Mouse (Mus musculus) midbrain, embryonic 15.5 days (tissue): ENCODE measurements around the gene Olfr1084. TPM values are rescaled to one million over a fixed set of nuclear protein-coding genes. Genes with fewer than 3 reads are reported as not detected.
"Not testable (repeated sequence)": the region's sequence is repeated elsewhere in the genome, so short reads cannot be mapped to it uniquely, and the experiment has no call there.

Source experiments
- ATAC-seq: fragments of 200-750 bp; cut with Nextera tagmentation; replicated peaks from 2 replicates; pipeline ENCODE4 v1.8.0; 2017; ENCODE audit warnings: moderate TSS enrichment
- H3K27ac ChIP-seq: fragments of 300-500 bp; sonication (generic); 2 replicates; pipeline ENCODE4 v1.5.1; 2015; ENCODE audit warnings: mild to moderate bottlenecking, inconsistent platforms
- H3K27me3 ChIP-seq: fragments of 300-500 bp; sonication (generic); replicated peaks from 2 replicates; pipeline ENCODE4 v1.6.1; 2015; ENCODE audit warnings: inconsistent platforms
- H3K36me3 ChIP-seq: fragments of 300-500 bp; sonication (generic); replicated peaks from 2 replicates; pipeline ENCODE4 v1.6.1; 2015; ENCODE audit warnings: inconsistent platforms
- H3K4me1 ChIP-seq: fragments of 300-500 bp; sonication (generic); 2 replicates; pipeline ENCODE4 v1.6.1; 2015; ENCODE audit warnings: inconsistent platforms
- H3K4me2 ChIP-seq: fragments of 300-500 bp; sonication (generic); 2 replicates; pipeline ENCODE4 v1.6.1; 2015; ENCODE audit warnings: inconsistent platforms, mild to moderate bottlenecking, moderate library complexity
- H3K4me3 ChIP-seq: fragments of 300-500 bp; sonication (generic); 2 replicates; pipeline ENCODE4 v1.5.1; 2015; ENCODE audit warnings: mild to moderate bottlenecking, inconsistent platforms
- H3K9ac ChIP-seq: fragments of 300-500 bp; sonication (generic); 2 replicates; pipeline ENCODE4 v1.6.1; 2015; ENCODE audit warnings: mild to moderate bottlenecking, inconsistent platforms
- H3K9me3 ChIP-seq: fragments of 300-500 bp; sonication (generic); 2 replicates; pipeline ENCODE4 v1.6.1; 2016; ENCODE audit warnings: inconsistent platforms
- WGBS: fragments of 180-500 bp; shearing (Covaris S2); methylation state at CpG from one replicate; pipeline ENCODE4 v1.1.7; 2015; ENCODE audit warnings: mixed read lengths; 5-methylcytosine and 5-hydroxymethylcytosine counted together
- polyA plus RNA-seq: library from polyadenylated mRNA; unstranded; fragments of >200 nt; fragmentation: Nextera tagmentation; extraction: Ambion mirVana; gene quantifications from 2 replicates; pipeline ENCODE4 v1.2.1, GENCODE M21; 2015

Olfr1084 gene
- not detected in 2 replicates for polyA plus RNA-seq

DNA sequence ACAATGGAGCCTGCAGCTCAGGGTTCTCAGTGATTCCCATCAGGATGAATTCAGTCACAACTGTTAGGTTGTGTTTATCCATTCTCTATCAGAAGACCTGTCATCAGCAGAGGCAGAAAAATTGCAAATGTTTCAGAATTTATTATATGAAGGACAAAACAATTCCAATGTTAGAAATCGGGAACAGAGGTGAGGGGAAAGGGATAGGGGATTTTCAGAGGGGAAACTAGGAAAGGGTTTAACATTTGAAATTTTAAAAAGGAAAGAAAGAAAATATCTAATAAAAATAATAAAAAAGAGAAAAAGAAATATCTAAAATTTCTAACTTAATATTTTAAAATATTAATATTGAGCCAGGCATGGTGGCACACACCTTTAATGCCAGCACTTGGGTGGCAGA, at the start of gene Olfr1084:
Olfr1084 (minus strand) TSS at position 101 of the 400 bp plus-strand sequence.
- not testable (repeated sequence) for H3K36me3 ChIP-seq, H3K27ac ChIP-seq, H3K4me3 ChIP-seq, H3K9ac ChIP-seq, H3K27me3 ChIP-seq, H3K9me3 ChIP-seq, H3K4me2 ChIP-seq, H3K4me1 ChIP-seq, ATAC-seq
- WGBS = 91% methylated on average over 1 of the region's 1 CpGs

DNA sequence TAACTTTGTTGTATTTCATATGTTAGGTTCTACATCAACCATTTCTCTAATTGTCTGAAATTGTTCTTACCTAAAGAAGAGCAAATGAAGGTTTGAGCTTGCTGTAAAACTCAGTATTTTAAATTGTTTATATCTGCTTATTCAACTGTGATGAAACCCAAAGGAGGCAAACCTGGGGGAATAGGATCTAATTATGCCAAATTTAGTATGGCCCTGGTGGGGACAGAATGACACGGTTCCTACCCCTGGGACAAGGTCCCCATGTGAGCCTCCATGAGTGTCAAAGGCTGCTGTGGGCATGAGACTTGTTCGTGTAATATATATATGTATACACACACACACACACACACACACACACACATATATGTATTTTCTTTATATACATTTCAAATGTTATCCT, 40.5 kb upstream of the Olfr1084 start, which contains the start of gene Olfr1086:
Olfr1086 (minus strand) TSS at position 101 of the 400 bp plus-strand sequence.
- H3K9me3 ChIP-seq = no peaks in the 10 kb centered on the region
- WGBS = 90% methylated on average over 2 of the region's 2 CpGs
- H3K4me1 ChIP-seq = no peaks in the 10 kb centered on the region
- no peaks in the 10 kb centered on the region for H3K36me3 ChIP-seq
- no peaks in the 10 kb centered on the region for H3K27me3 ChIP-seq
- H3K9ac ChIP-seq = no peak within 1 kb of the TSS
- no peak within 1 kb of the TSS for H3K27ac ChIP-seq
- no peak for ATAC-seq
- H3K4me2 ChIP-seq = no peak within 1 kb of the TSS
- H3K4me3 ChIP-seq = no peak within 1 kb of the TSS

DNA sequence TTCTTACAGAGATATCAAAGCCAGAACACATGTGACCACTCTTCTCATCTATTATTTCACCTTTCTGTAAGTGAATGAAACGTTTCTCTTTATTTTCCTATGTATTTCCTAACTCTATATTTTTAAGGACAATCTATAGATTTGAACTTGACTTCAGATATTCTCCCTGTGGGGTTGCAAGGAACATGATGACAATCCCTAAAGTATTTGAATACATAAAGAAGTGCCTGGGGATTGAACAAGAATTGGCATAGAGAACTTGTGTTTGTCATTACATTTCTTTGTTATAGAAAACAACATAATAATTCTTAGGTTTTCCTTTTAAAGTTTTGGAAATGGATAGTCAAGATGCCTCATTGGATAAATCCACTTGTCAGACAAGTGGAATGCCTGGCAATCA, 22.4 kb upstream of the Olfr1084 start, which contains the start of gene Olfr1085:
Olfr1085 (minus strand) TSS at position 101 of the 400 bp plus-strand sequence.
- H3K9ac ChIP-seq = no peak within 1 kb of the TSS
- H3K4me3 ChIP-seq = no peak within 1 kb of the TSS
- WGBS = 33% methylated on average over 1 of the region's 1 CpGs
- no peak within 1 kb of the TSS for H3K27ac ChIP-seq
- no peaks in the 10 kb centered on the region for H3K9me3 ChIP-seq
- H3K4me1 ChIP-seq = no peaks in the 10 kb centered on the region
- no peak within 1 kb of the TSS for H3K4me2 ChIP-seq
- ATAC-seq = no peak
- H3K27me3 ChIP-seq = no peaks in the 10 kb centered on the region
- H3K36me3 ChIP-seq = no peaks in the 10 kb centered on the region

- not testable (repeated sequence) for H3K27me3 ChIP-seq, H3K4me2 ChIP-seq, H3K4me3 ChIP-seq, H3K9ac ChIP-seq, H3K36me3 ChIP-seq, H3K9me3 ChIP-seq, H3K4me1 ChIP-seq, H3K27ac ChIP-seq, ATAC-seq
- WGBS = 55% methylated on average over 1 of the region's 1 CpGs
These were observed 40.7 kb downstream of the Olfr1084 start, which contains the start of gene Olfr1082 for GRCm38 (mm10) chr2:86598866-86599265. Gene Olfr1082 (minus strand): TSS chr2:86598966.

Other genes with a start within 250 kb of the Olfr1084 start
- gene Olfr1061, start 225.7 kb downstream of the Olfr1084 start, polyA plus RNA-seq = not detected in 2 replicates
- gene Olfr1062, start 213.0 kb downstream of the Olfr1084 start, polyA plus RNA-seq = not detected in 2 replicates
- not detected in 2 replicates for gene Olfr1065, start 189.1 kb downstream of the Olfr1084 start, polyA plus RNA-seq
- gene Olfr1066, start 183.5 kb downstream of the Olfr1084 start, polyA plus RNA-seq = not detected in 2 replicates
- gene Olfr228, start 152.3 kb downstream of the Olfr1084 start, polyA plus RNA-seq = not detected in 2 replicates
- not detected in 2 replicates for gene Olfr1076, start 131.3 kb downstream of the Olfr1084 start, polyA plus RNA-seq
- not detected in 2 replicates for gene Olfr1079, start 97.2 kb downstream of the Olfr1084 start, polyA plus RNA-seq
- gene Olfr1080, start 81.5 kb downstream of the Olfr1084 start, polyA plus RNA-seq = not detected in 2 replicates
- gene Olfr1082, start 40.8 kb downstream of the Olfr1084 start, polyA plus RNA-seq = not detected in 2 replicates
- gene Olfr1085, start 22.3 kb upstream of the Olfr1084 start, polyA plus RNA-seq = not detected in 2 replicates
- not detected in 2 replicates for gene Olfr1086, start 40.4 kb upstream of the Olfr1084 start, polyA plus RNA-seq
- gene Olfr1087, start 58.7 kb upstream of the Olfr1084 start, polyA plus RNA-seq = not detected in 2 replicates
- gene Olfr1089, start 94.0 kb upstream of the Olfr1084 start, polyA plus RNA-seq = not detected in 2 replicates
- gene Olfr1090, start 119.3 kb upstream of the Olfr1084 start, polyA plus RNA-seq = not detected in 2 replicates
- not detected in 2 replicates for gene Olfr1093, start 142.8 kb upstream of the Olfr1084 start, polyA plus RNA-seq
- gene Olfr141, start 170.3 kb upstream of the Olfr1084 start, polyA plus RNA-seq = not detected in 2 replicates
- not detected in 2 replicates for gene Olfr1094, start 184.9 kb upstream of the Olfr1084 start, polyA plus RNA-seq
- not detected in 2 replicates for gene Olfr1095, start 212.0 kb upstream of the Olfr1084 start, polyA plus RNA-seq
- not detected in 2 replicates for gene Gm13723, start 235.1 kb upstream of the Olfr1084 start, polyA plus RNA-seq